Mouse (Mus musculus) embryonic stem cell, embryonic (primary cell): ENCODE results near the gene Papola.

ENCODE experiments used
- CTCF ChIA-PET, 4 experiments: fragments of 300-600 bp in 2 of 4; fragments of 350-600 bp in 2 of 4; sonication (Branson Sonifier 250); formaldehyde crosslinking; loops; one replicate each; lab custom pipeline; 2022; ENCODE audit warnings: inconsistent platforms in 2 of 4; lab: Charles Lee
- POLR2A ChIA-PET, 4 experiments: fragments of 300-600 bp in 2 of 4; fragments of 350-600 bp in 2 of 4; sonication (Branson Sonifier 250); formaldehyde crosslinking; loops; one replicate each; lab custom pipeline; 2022; ENCODE audit warnings: antibody characterized with exemption in 4 of 4, inconsistent platforms in 1 of 4; lab: Charles Lee

Gene Papola

DNA sequence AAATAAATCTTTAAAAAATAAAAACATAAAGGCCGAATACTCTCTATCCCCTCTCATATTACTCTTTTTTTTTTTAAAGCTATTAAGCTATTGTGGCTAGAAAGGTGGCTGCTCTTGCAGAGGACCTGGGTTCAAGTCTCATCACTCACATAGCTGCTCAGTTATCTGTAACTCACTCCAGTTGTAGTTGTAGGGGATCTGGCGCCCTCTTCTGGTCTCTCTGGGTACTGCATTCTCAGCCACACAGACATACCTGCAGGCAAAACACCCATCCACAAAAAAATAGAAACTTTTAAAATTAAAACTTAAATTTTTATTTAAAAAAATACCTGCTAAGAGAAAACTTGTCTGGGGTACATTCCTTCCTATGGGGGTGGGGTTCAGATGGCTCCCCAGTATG lies 88.8 kb downstream of the Papola start:
- ChIA-PET CTCF (interaction anchor here (0.6 to 1.2 kb wide), 11 partner anchors 15 to 686 kb away, joined by 3 to 14 read pairs (median 3); no protein-coding TSS in a partner anchor), POLR2A (no interaction called here)

DNA sequence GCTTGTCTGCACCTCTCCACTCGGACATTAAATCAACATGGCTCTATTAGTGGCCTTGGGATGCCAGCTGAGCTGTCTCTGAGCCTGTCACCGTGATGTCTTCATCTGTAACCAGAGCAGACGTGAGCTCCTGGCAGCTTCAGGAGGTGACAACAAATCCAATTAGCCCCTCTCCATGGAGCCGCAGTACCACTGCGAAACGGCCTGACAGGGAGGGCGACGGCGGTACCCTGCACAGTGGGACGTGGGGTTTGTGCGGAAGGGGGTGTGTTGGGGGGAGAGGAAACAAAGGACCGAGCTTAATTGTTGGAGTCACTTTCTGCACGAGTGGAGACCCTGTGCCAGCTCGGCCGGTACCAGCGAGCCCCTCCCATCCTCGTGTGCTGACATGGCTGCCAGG lies 90.6 kb downstream of the Papola start:
- POLR2A ChIA-PET = interaction anchor here in 1 of 4 experiments (1.0 to 1.6 kb wide), 4 partner anchors 11 to 55 kb away, joined by 3 to 4 read pairs (median 4); no protein-coding TSS in a partner anchor
- CTCF ChIA-PET = interaction anchor here (0.5 to 1.7 kb wide), 8 partner anchors 9 to 1039 kb away, joined by 3 to 14 read pairs (median 5); no protein-coding TSS in a partner anchor

DNA sequence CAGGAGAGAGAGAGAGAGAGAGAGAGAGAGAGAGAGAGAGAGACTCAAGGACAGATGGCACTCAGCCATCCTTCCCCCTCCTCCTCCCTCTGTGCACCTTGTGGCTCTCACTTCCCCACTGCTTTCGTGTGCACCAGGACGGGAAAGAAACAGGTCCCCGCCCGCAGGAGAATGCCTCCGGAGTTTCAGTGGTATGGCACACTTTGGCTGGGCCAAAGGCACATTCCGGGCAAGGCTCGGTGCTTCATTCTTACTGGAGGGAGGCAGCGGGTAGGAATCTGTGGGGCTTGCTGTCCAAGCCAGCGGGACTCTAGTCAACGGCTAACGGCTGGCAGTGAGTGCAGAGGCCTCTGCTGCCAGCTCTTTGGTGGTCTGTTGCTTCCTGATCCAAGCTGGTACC lies 92.0 kb downstream of the Papola start:
- POLR2A ChIA-PET = interaction anchor here in 2 of 4 experiments (0.5 to 1.6 kb wide), 5 partner anchors 13 to 1019 kb away, joined by 3 to 5 read pairs (median 3); no protein-coding TSS in a partner anchor

DNA sequence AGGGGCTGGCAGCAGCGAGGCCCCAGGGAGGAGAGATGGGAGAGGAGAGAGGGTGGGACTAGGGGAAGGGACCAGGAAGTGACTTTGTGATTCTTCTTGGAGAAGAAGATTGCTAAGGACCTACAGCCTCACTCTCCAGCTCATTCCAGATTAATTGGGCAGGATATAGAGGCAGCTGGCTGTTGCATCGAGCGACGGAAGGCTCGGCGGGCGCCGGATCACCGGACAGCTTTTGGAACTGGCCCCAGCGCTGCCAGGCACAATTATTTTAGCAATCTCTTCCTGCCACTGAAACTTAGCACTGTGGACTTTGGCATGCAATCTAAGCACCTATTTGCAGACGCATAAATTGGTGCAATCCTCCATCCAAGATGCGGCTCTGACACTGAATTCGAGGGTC lies 92.4 kb downstream of the Papola start:
- ChIA-PET CTCF (interaction anchor here in 3 of 4 experiments (0.6 to 1.2 kb wide), 5 partner anchors 8 to 241 kb away, joined by 3 to 4 read pairs (median 3); no protein-coding TSS in a partner anchor), POLR2A (interaction anchor here in 2 of 4 experiments (0.5 to 1.6 kb wide), 6 partner anchors 14 to 1984 kb away, joined by 3 to 5 read pairs (median 3); no protein-coding TSS in a partner anchor)

More for the DNA sequence above, 92.0 kb downstream of the Papola start:
- CTCF ChIA-PET = interaction anchor here in 3 of 4 experiments (0.6 to 1.2 kb wide), 6 partner anchors 8 to 498 kb away, joined by 3 to 6 read pairs (median 3); no protein-coding TSS in a partner anchor

DNA sequence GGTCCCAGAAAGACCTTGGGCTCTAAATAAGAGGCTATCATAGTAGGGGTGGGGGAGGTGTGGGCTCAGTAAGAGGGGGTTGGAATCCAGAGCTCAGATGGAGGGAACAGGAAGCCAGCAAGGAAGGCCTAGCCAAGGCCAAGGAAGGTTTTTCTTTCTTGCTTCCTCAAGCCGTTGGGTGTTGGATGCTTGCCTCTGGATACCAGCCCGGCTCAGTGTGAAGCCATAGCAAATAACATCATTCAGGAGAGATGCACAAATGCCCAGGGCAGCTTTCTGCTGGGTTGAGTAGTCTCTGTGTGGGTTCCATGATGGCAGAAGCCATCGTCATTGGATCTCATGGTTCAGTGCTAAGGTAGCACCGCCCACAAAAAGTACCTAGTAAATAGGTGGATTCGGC lies 94.3 kb downstream of the Papola start:
- POLR2A ChIA-PET = interaction anchor here in 1 of 4 experiments (0.6 kb wide), 1 partner anchor 409 kb away, joined by 3 read pairs; no protein-coding TSS in a partner anchor
- CTCF ChIA-PET = interaction anchor here in 1 of 4 experiments (0.6 kb wide), 1 partner anchor 39 kb away, joined by 3 read pairs; no protein-coding TSS in a partner anchor

DNA sequence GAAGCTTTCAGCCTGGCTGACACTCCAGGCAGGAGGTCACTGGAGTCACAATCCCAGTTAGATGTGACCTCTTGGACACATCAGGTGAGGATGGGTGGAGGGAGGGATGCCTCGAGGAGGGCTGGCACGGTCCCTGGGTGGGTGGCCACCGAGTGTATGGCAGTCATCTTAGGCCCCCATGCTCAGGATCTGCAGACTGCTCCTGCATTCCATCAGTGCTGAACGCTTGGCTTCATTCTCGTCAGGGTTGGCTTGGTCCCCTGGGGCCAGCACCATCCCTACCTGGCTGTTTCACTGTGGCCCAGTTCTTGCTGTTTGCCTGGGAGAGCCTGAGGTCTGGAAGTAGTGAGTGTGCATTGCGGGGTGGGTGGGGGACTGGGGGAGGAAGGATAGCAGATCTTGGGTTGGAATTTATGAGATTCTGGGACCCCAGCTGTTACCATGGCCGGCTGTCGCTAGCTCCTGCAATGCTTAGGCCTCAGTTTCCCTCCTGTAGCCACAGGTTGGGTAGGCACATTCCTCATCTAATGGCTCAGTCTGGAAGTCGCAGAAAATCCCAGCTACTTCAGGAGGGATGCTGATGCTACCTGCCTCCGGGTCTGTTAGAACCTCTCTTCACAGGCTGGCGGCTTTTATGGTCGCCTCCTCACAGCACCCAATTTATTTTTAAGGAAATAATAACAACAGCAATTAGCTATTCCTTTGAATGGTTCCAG lies 99.5 kb downstream of the Papola start:
- ChIA-PET CTCF (interaction anchor here in 1 of 4 experiments (1.1 to 1.5 kb wide), 2 partner anchors 8 to 19 kb away, joined by 4 read pairs; no protein-coding TSS in a partner anchor), POLR2A (interaction anchor here in 1 of 4 experiments (0.6 to 0.9 kb wide), 3 partner anchors 12 to 304 kb away, joined by 3 read pairs; no protein-coding TSS in a partner anchor)

DNA sequence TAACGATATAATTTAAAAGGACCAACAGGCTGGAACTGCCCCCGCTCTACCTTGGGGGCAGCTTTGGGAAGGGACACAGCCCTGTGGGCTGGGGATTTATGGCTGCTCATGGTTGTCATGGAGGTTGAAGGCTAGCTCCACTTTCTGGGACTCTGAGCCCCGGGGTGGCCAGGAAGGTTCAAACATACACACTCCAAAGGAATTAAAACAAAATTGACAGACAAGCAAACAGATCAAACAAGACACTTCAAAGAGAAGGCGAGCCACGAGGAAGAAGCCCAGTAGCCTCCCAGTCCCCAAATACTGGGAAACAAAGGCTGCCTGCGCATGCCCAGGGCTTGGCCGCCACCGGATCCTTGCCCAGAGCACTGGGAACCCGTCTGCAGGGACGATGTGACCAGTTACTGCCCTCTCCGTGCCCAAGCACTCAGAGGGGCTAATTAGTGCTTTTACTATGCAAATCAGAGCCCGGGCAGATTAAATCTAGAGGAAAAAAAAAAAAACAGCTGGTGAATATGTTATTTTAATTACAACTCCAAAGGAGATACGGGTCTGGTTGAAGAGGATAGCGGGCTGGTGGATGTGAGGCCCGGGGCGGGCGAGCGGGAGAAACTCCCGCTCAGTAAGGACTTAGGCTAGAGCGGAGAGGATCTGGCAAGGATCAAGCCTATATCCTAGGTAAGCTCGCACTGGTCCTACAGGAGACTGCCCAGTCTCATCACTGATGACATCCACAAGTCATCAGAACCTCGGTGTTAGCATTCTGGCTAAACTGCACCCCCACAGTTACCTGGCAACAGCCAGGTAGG lies 100.2 kb downstream of the Papola start:
- ChIA-PET CTCF (interaction anchor here in 1 of 4 experiments (1.5 kb wide), 1 partner anchor 9 kb away, joined by 4 read pairs; no protein-coding TSS in a partner anchor), POLR2A (interaction anchor here in 2 of 4 experiments (0.8 to 1.4 kb wide), 3 partner anchors 11 to 16 kb away, joined by 3 read pairs; no protein-coding TSS in a partner anchor)
